Mouse (Mus musculus): ENCODE data around the gene D1Pas1. TPM values are rescaled to one million over a fixed set of nuclear protein-coding genes. Genes with fewer than 3 reads are reported as not detected.

The D1Pas1 gene
- polyA plus RNA-seq (2015; fragmentation: Nextera tagmentation; extraction: Ambion mirVana), result 0.04 TPM in 1 of 2 replicates, not detected in the other

GRCm38 (mm10) chr1:186967201-186967812 lies at the start of gene D1Pas1:
Gene D1Pas1, plus strand, starts transcription at chr1:186967416.
- Histone ChIP-seq H3K27me3 (replicated peaks) (no peaks in the 10 kb centered on the region), H3K4me1 (replicated peaks) (0 out of 2 replicates have a peak, but pooled peaks cover 4% of the 10 kb centered on the region), H3K36me3 (no peaks in the 10 kb centered on the region), H3K27ac (no peak within 1 kb of the TSS), H3K4me2 (replicated peaks) (no peak within 1 kb of the TSS), H3K4me3 (replicated peaks) (no peak within 1 kb of the TSS), H3K9me3 (peaks cover 7% of the 10 kb centered on the region; the same call in 1 of the 2 replicates), H3K9ac (no peak within 1 kb of the TSS)
- no peak for ATAC-seq
- 77% methylated on average over 53 of the region's 53 CpGs for WGBS

DNA sequence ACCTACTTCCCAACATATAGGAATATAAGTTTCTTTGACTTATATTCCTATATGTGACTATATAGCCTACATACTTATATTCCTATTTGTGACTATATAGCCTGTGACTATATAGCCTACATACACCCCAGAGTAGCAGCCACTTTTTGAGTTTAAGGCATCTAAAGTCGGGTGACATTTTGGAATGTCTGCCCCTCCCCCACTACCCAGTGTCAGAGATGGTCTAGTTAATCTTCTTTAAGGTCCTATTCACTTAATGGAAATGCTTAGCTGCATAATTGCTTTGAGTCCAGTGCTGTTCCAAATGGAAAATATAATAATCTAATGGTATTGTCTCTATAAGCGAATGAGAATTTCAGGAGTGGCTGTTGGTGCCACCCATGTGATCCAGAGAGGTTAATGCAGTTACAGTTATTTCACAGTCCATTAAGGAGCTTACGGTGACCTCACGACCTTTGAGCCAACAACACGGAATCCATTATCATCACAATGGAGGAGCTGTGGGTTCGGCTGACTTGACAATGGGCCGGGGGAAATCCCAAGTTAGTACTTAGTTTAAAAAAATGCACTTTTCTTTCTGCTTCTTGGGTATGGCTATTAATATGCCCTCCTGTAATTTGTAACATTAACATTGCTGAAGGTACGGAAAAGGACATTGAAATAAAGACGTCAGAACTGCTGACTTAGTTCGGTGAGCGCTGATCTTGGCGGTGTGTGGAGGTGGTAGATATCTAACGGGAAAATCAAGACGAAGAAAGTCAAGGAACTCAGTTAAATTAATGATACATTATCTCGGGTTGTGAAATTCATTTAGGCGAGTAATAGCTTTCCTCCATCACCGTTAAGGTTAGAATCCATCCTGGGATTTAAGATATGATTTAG lies 44.5 kb upstream of the D1Pas1 start:
- Histone ChIP-seq H3K4me2 (replicated peaks) (no peak overlapping the region), H3K27ac (no peak overlapping the region), H3K4me1 (replicated peaks) (no peaks in the 10 kb centered on the region), H3K4me3 (replicated peaks) (no peak overlapping the region), H3K36me3 (no peaks in the 10 kb centered on the region), H3K9me3 (no peaks in the 10 kb centered on the region), H3K27me3 (replicated peaks) (no peaks in the 10 kb centered on the region), H3K9ac (no peak overlapping the region)
- ATAC-seq, result no peak
- 49% methylated on average over 17 of the region's 17 CpGs for WGBS

- H3K9me3 ChIP-seq, result no peaks in the 10 kb centered on the region
- 72% methylated on average over 12 of the region's 12 CpGs for WGBS
- H3K36me3 ChIP-seq, result no peaks in the 10 kb centered on the region
- no peak overlapping the region for H3K27ac ChIP-seq
- H3K27me3 ChIP-seq (replicated peaks), result no peaks in the 10 kb centered on the region
- no peak overlapping the region for H3K4me3 ChIP-seq (replicated peaks)
- ATAC-seq, result no peak
- H3K4me2 ChIP-seq (replicated peaks), result no peak overlapping the region
- H3K9ac ChIP-seq, result no peak overlapping the region
- H3K4me1 ChIP-seq (replicated peaks), result no peaks in the 10 kb centered on the region
Measured at GRCm38 (mm10) chr1:186924027-186924426, 43.2 kb upstream of the D1Pas1 start.

- Histone ChIP-seq H3K4me2 (replicated peaks) (no peak overlapping the region), H3K9me3 (no peaks in the 10 kb centered on the region), H3K4me3 (replicated peaks) (no peak overlapping the region), H3K9ac (no peak overlapping the region), H3K4me1 (replicated peaks) (no peaks in the 10 kb centered on the region), H3K27ac (no peak overlapping the region), H3K36me3 (no peaks in the 10 kb centered on the region), H3K27me3 (replicated peaks) (no peaks in the 10 kb centered on the region)
- ATAC-seq, result no peak
- 52% methylated on average over 9 of the region's 9 CpGs for WGBS
Measured at GRCm38 (mm10) chr1:186925411-186925810, 41.8 kb upstream of the D1Pas1 start.

GRCm38 (mm10) chr1:186926316-186926949 lies 40.8 kb upstream of the D1Pas1 start:
- no peaks in the 10 kb centered on the region for H3K9me3 ChIP-seq
- no peaks in the 10 kb centered on the region for H3K36me3 ChIP-seq
- no peak overlapping the region for H3K9ac ChIP-seq
- no peaks in the 10 kb centered on the region for H3K27me3 ChIP-seq (replicated peaks)
- no peak overlapping the region for H3K27ac ChIP-seq
- no peak overlapping the region for H3K4me2 ChIP-seq (replicated peaks)
- no peak overlapping the region for H3K4me3 ChIP-seq (replicated peaks)
- 66% methylated on average over 8 of the region's 8 CpGs for WGBS
- no peak for ATAC-seq
- H3K4me1 ChIP-seq (replicated peaks), result no peaks in the 10 kb centered on the region

GRCm38 (mm10) chr1:186926950-186927316 lies 40.3 kb upstream of the D1Pas1 start:
- Histone ChIP-seq H3K36me3 (no peaks in the 10 kb centered on the region), H3K27ac (no peak overlapping the region), H3K4me3 (replicated peaks) (no peak overlapping the region), H3K4me1 (replicated peaks) (no peaks in the 10 kb centered on the region), H3K4me2 (replicated peaks) (no peak overlapping the region), H3K9me3 (no peaks in the 10 kb centered on the region), H3K9ac (no peak overlapping the region), H3K27me3 (replicated peaks) (no peaks in the 10 kb centered on the region)
- ATAC-seq, result no peak
- 77% methylated on average over 6 of the region's 6 CpGs for WGBS

- Histone ChIP-seq H3K9ac (no peak overlapping the region), H3K4me2 (replicated peaks) (no peak overlapping the region), H3K36me3 (no peaks in the 10 kb centered on the region), H3K4me3 (replicated peaks) (no peak overlapping the region), H3K4me1 (replicated peaks) (no peaks in the 10 kb centered on the region), H3K27ac (no peak overlapping the region), H3K27me3 (replicated peaks) (no peaks in the 10 kb centered on the region), H3K9me3 (no peaks in the 10 kb centered on the region)
- ATAC-seq, result no peak
- WGBS, result 80% methylated on average over 4 of the region's 4 CpGs
Measured at GRCm38 (mm10) chr1:186927494-186927893, 39.7 kb upstream of the D1Pas1 start.

GRCm38 (mm10) chr1:186930160-186930887 lies 36.9 kb upstream of the D1Pas1 start:
- Histone ChIP-seq H3K4me2 (replicated peaks) (no peak overlapping the region), H3K36me3 (no peaks in the 10 kb centered on the region), H3K27me3 (replicated peaks) (no peaks in the 10 kb centered on the region), H3K9me3 (no peaks in the 10 kb centered on the region), H3K9ac (no peak overlapping the region), H3K4me1 (replicated peaks) (no peaks in the 10 kb centered on the region), H3K4me3 (replicated peaks) (no peak overlapping the region), H3K27ac (no peak overlapping the region)
- WGBS, result 78% methylated on average over 13 of the region's 13 CpGs
- ATAC-seq, result no peak

- H3K27ac ChIP-seq, result no peak overlapping the region
- no peak for ATAC-seq
- H3K9ac ChIP-seq, result no peak overlapping the region
- H3K27me3 ChIP-seq (replicated peaks), result no peaks in the 10 kb centered on the region
- H3K4me1 ChIP-seq (replicated peaks), result no peaks in the 10 kb centered on the region
- 77% methylated on average over 6 of the region's 6 CpGs for WGBS
- no peak overlapping the region for H3K4me2 ChIP-seq (replicated peaks)
- no peaks in the 10 kb centered on the region for H3K36me3 ChIP-seq
- H3K4me3 ChIP-seq (replicated peaks), result no peak overlapping the region
- no peaks in the 10 kb centered on the region for H3K9me3 ChIP-seq
Measured at GRCm38 (mm10) chr1:186930888-186931233, 36.4 kb upstream of the D1Pas1 start.

DNA sequence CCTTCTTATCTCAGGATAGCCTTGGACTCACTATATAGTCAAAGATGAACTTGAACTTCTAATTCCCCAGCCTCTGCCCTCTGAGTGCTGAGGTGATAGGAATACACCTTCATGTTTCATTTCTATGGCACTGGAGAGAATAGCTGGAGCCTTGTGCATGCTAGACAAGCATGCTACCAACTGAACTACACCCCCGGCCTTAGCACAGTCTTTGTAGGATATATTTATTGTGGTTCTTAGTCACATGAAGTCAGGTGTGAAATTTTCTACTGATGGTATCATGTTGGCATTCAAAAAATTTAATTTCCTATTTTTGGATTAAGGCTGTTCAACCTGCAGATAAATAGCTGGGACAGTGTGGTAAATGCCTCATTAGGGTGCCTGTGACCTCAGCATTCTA lies 33.0 kb upstream of the D1Pas1 start:
- Histone ChIP-seq H3K27ac (no peak overlapping the region), H3K36me3 (no peaks in the 10 kb centered on the region), H3K27me3 (replicated peaks) (no peaks in the 10 kb centered on the region), H3K4me3 (replicated peaks) (no peak overlapping the region), H3K4me1 (replicated peaks) (no peaks in the 10 kb centered on the region), H3K4me2 (replicated peaks) (no peak overlapping the region), H3K9me3 (no peaks in the 10 kb centered on the region), H3K9ac (no peak overlapping the region)
- 94% methylated on average over 1 of the region's 1 CpGs for WGBS
- no peak for ATAC-seq

DNA sequence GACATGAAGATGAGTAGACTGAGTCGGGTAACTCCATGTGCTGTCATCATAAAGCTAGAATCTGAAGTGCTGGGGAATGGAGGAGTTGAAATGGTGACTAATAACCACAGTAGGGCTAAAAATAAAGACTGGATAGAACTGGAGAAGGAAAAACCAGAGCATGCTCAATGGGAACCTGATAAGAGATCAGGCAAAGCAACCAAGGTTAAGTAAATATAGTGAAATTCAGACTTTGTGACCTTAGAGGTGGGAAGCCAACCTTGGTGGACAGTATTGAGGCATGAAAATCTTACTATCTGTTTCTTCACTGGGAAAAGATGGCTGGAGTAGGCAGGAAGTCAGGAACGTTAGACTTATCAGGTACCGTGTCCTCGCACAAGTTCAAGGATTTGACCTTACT lies 14.8 kb upstream of the D1Pas1 start:
- H3K27ac ChIP-seq, result no peak overlapping the region
- WGBS, result 72% methylated on average over 4 of the region's 4 CpGs
- H3K4me2 ChIP-seq (replicated peaks), result no peak overlapping the region
- no peaks in the 10 kb centered on the region for H3K27me3 ChIP-seq (replicated peaks)
- no peak overlapping the region for H3K9ac ChIP-seq
- no peak for ATAC-seq
- no peaks in the 10 kb centered on the region for H3K4me1 ChIP-seq (replicated peaks)
- no peaks in the 10 kb centered on the region for H3K36me3 ChIP-seq
- no peaks in the 10 kb centered on the region for H3K9me3 ChIP-seq
- no peak overlapping the region for H3K4me3 ChIP-seq (replicated peaks)

GRCm38 (mm10) chr1:186954591-186954990 lies 12.6 kb upstream of the D1Pas1 start:
- H3K4me2 ChIP-seq (replicated peaks), result no peak overlapping the region
- H3K4me1 ChIP-seq (replicated peaks), result no peaks in the 10 kb centered on the region
- no peaks in the 10 kb centered on the region for H3K36me3 ChIP-seq
- no peak overlapping the region for H3K9ac ChIP-seq
- H3K9me3 ChIP-seq, result no peaks in the 10 kb centered on the region
- H3K4me3 ChIP-seq (replicated peaks), result no peak overlapping the region
- ATAC-seq, result no peak
- 89% methylated on average over 4 of the region's 4 CpGs for WGBS
- H3K27ac ChIP-seq, result no peak overlapping the region
- no peaks in the 10 kb centered on the region for H3K27me3 ChIP-seq (replicated peaks)

Measured in intestine, embryonic 15.5 days (tissue).